Mouse (Mus musculus) layer of hippocampus, adult 11-12 months (tissue): ENCODE results near the gene Acbd7.

Experiments
- DNase-seq: peaks from one replicate; pipeline ENCODE4 v3.0.0; 2022; ENCODE audit warnings: low spot score

Acbd7 gene

GRCm38 (mm10) chr2:3335611-3336301 lies at the start of gene Acbd7:
Acbd7 (plus strand) TSS chr2:3336168.
- peak; percentile 65 for DNase-seq

DNA sequence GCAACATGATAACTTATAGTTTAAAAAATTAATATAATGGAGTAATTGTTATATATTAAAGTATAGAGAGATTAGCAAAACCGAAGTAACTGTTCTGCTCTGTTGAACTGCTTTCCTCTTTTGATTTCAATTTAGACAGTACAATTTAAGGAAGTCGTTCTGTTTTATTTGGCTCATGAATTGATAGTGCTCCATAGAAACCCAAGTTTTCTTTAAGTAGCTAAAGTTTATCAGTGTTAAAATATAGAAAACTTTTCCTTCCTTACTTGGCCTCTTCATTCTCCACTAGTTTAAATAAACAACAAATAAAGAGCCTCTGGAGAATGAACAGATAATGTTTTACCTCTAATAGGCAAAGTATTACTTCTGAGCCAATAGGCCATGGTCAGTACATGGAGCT lies 49.7 kb upstream of the Acbd7 start:
- no peak for DNase-seq

GRCm38 (mm10) chr2:3289581-3289980 lies 46.4 kb upstream of the Acbd7 start:
- DNase-seq, result no peak

DNA sequence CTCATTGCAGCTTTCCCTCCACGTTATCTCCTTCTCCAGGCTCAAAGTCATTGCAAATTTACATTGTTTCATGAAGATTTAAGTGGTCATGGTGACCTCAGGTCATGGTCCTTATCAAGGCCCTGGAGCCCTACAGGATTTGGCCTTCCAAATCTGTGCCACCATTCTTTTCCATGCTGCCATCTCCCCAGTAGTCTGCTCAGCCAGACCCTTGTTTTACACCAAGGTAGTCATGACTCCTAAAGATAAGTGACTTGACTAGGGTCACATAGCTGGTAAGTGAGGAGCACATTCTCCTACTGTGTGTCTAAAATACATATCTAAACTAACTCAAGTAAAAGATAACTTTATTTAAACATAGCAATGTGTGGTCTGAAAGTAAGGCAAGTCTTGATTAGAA lies 43.8 kb upstream of the Acbd7 start:
- no peak for DNase-seq

GRCm38 (mm10) chr2:3295826-3296225 lies 40.1 kb upstream of the Acbd7 start:
- no peak for DNase-seq

- DNase-seq, result peak; percentile 31
Observed at GRCm38 (mm10) chr2:3305426-3306025, 30.4 kb upstream of the Acbd7 start.

GRCm38 (mm10) chr2:3323132-3323531 lies 12.8 kb upstream of the Acbd7 start:
- DNase-seq, result no peak

DNA sequence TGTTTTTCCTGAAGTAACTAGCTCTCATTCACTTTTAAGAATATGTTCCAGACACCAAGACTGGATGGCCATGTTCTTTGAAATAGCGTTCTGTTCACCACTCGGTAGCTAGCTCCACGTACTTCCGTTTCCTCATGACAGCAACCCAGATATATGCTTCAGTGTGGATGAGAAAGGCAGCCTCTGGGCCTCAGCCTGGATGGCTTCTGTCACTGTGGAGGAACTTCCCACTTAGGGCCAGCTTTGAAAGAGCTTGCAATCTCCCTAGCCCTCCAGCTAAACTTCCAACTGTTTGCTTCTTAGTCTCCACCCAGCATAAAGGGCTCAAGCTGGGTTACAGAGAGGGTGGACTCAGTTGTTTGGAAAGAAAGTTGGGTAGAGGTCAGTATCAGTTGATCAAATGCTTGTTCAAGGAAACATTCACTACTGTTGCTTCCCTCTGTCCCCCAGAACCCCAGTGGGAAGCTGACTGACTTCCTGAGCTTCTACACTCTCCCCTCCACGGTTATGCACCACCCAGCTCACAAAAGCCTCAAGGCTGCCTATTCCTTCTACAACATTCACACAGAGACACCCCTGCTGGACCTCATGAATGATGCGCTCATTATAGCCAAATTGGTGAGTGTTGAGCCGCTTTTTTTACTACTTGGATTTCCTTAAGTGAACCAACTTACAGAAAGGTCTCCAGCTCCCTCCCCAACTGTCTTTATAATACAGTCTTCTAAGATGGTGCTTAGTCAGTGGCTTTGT lies 11.4 kb upstream of the Acbd7 start:
- no peak for DNase-seq

DNA sequence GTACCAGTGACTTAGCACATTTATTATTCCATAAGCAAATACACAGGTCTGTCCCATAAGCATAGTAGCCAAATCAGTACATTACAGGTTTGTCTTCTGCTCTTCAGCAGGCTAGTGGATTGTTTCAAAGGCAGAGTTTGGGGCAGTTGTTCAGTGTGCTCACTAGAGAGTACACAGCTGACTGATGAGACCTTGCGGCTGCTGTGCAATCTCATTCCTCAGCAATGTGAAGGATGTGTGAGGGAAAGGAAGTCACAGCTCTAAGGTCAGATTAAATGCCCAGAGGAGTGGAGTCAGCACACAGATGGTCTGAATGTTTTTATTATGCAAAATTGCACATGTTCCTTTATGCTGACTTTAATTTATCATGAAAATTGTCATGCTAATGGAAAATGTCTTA lies 9.4 kb upstream of the Acbd7 start:
- DNase-seq, result no peak

GRCm38 (mm10) chr2:3327351-3327750 lies 8.6 kb upstream of the Acbd7 start:
- DNase-seq, result peak; percentile 53

GRCm38 (mm10) chr2:3331071-3331703 lies 4.8 kb upstream of the Acbd7 start:
- no peak for DNase-seq

- DNase-seq, result no peak
Observed at GRCm38 (mm10) chr2:3332056-3332455, 3.9 kb upstream of the Acbd7 start.

- DNase-seq, result peak; percentile 99
Observed at GRCm38 (mm10) chr2:3332484-3333242, 3.3 kb upstream of the Acbd7 start, which contains the start of gene Rpp38. Rpp38 (minus strand) TSS chr2:3332643.

GRCm38 (mm10) chr2:3333761-3334160 lies 2.2 kb upstream of the Acbd7 start:
- DNase-seq, result no peak

DNA sequence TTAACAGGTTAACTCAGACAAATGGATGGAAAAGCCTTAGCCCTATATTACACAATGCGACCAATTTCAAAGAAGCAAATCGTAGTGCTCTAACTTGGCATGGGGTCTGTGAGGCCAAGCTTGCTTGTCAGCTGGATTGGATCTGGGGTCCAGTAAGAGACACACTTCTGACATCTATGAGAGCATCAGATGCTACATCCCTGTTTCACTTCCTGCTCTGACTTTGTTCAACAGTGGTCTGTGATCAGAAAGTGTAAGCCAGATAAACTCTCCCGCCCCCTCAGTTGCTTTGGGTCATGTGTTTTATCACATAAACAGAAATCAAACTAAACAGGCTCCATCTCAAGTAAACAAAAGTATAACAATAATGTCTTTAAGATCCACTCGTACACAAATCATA lies 12.5 kb downstream of the Acbd7 start:
- no peak for DNase-seq

DNA sequence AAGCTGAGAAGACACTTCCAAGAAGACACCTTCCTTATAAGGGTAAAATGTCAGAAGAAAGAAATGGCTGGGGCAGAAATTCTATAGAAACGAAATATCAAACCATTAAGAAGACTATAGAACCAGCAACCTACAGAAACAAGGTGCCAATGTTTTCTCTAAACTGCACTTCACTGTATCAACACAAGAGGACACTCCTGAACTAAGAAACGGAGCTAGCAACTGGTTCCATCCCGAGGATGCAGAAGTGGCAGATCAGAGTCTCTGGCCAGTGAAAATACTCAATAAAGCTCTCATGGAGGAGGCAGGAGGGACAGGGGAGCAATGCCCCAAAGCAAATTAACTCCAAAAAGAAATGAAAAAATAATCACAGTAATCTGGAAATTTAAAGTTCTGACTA lies 13.0 kb downstream of the Acbd7 start:
- DNase-seq, result peak; percentile 43

- DNase-seq, result no peak
Observed at GRCm38 (mm10) chr2:3353160-3353559, 17.2 kb downstream of the Acbd7 start.

DNA sequence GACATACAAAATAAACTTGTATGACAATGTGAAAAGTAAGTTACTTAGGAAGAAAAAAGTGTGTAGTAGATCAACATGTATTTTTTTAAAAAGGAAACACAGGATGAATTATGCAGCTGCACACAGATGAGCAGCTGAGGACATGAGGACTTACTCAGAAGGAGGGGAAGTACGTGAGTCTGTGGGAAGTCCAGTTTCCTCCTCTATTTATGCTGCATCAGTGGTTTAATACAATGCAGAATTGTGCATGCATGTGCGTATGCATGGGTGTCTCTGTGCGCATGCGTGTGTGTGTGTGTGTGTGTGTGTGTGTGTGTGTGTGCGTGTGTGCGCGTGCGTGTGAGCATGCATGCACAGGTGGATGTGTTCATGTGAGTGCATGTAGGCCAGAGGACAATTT lies 19.8 kb downstream of the Acbd7 start:
- DNase-seq, result no peak

- DNase-seq, result no peak
Observed at GRCm38 (mm10) chr2:3356311-3356710, 20.3 kb downstream of the Acbd7 start.

DNA sequence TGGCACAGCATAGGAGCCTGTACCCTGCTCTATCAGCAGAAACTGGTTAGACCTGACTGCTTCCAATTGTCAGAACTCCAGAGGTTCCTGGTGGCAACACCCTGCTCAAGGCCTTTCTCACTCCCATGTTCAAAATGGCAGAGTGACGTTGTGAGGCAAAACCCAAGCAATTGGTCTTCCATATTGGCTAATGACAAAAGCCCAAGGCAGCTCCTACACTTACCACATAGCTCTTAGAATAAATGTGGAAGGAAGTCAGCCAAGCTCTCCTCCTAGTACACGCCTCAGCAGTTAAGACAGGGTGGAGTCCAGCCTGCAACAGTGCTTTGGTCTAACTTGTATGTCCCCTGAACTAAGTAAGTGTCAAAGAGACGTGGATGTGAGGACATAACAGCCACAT lies 21.9 kb downstream of the Acbd7 start:
- no peak for DNase-seq

DNA sequence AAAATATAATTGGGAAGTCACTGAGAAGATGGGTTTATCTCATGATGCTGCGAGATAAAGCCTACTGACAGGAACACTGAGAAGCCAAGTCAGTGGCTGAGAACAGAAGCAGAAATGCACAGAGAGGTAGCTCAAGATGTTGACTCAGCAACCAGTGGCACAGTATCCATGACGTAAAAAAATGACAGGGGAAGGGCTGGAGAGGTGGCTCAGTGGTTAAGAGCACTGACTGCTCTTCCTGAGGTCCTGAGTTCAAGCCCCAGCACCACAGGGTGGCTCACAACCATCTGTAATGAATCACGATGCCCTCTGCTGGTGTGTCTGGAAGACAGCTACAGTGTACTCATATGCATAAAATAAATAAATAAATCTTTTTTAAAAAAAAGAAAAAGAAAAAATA lies 25.1 kb downstream of the Acbd7 start:
- no peak for DNase-seq

GRCm38 (mm10) chr2:3365127-3365526 lies 29.2 kb downstream of the Acbd7 start:
- no peak for DNase-seq
